Mouse (Mus musculus) Muller cell, postnatal 12 days (primary cell): Measurements from ENCODE around the gene Cela2a.

ENCODE experiments used
- DNase-seq: peaks from one replicate; pipeline ENCODE4 v3.0.0-alpha.2; 2015; ENCODE audit errors: inconsistent ontology term

Gene Cela2a

GRCm38 (mm10) chr4:141766668-141767352, 59.1 kb downstream of the Cela2a start:
- no peak for DNase-seq

GRCm38 (mm10) chr4:141766316-141766667, 59.7 kb downstream of the Cela2a start:
- no peak for DNase-seq

DNA sequence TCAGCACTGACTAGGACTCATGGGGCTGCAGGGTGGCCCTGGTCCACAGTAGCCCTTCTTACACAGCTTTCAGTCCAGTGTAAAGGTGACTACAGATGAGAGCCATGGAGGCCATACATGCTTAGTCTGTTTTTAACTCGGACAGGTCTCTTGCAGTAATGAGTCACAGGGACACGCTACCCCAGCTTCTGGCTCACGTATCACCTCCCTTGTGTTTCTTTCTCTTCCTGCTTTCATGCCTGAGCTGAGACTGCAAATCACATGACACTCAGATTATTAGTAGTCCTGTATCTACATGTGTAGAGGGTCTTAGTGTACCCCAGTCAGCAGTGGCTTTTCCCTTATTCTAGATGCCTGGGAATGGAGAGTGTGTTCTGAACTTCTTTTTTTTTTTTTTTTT, 61.0 kb downstream of the Cela2a start:
- DNase-seq = no peak
